Mouse (Mus musculus): ENCODE measurements at regions not wholly inside any gene's neighbourhood (a gene's known extent, or its start where the extent isn't known, plus 50 kb on each side); places are given as distances from the start of the nearest gene placed in this dataset.

GRCm38 (mm10) chr4:87708981-87709645 lies 324.1 kb downstream of the Mllt3 start:
- TF ChIP-seq EP300 (IDR thresholded peaks at IDR 0.05; ENCODE audit: low read depth): no peak
- TF ChIP-seq CTCF (IDR thresholded peaks at IDR 0.05; ENCODE audit: low read depth): no peak
